Mouse (Mus musculus) CH12F3 (cell line): ENCODE measurements around the gene Lrrc4.

Source experiments
- in situ Hi-C: fragments of 300-500 bp; cut with MboI; formaldehyde crosslinking; loops from 2 replicates; pipeline ENCODE4 v1.14.3; 2020; ENCODE audit warnings: low sequenced_read_pairs

The Lrrc4 gene

GRCm38 (mm10) chr6:28681521-28682457 lies 149.8 kb downstream of the Lrrc4 start:
- in situ Hi-C loops = no loop called here

DNA sequence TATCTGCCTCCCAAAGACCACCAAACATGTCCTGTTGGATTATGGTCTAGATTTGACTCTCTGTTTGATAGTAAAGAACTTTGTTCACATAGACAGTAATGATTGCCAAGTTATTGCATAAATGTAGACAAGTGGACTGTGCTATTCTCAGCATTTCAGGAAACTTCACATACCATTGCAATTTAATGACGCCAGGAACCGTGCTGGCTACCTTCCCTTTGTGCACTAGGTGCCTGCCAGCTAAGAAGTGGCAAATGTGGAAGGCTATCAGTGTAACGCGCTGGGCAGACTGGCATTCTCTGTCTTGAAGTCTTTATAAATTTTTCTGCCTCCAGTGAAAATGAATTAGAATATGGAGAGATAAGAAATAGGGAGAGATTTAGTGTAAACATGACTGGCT lies 151.0 kb downstream of the Lrrc4 start:
- in situ Hi-C loops = no loop called here

DNA sequence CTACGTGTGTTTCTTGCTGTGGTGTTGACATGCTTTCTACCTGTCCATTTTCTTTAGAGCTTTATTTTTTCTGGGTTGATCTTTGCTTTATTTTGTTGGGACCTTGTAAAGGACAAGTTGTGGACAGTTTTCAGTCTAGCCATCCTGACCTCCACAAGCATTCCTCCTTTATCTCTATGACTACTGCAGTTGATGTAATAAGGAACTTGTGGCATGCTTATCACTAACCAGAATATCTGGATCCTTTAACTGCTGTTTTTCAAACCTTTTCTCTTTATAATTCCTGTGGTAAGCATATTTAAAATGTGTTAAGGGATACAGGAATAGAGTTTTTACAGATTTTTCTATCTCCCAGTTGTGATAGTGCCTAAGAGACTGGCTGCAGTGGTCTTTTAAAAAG lies 152.7 kb downstream of the Lrrc4 start:
- in situ Hi-C loops = no loop called here

GRCm38 (mm10) chr6:28674686-28675085 lies 156.9 kb downstream of the Lrrc4 start:
- in situ Hi-C loops = no loop called here

DNA sequence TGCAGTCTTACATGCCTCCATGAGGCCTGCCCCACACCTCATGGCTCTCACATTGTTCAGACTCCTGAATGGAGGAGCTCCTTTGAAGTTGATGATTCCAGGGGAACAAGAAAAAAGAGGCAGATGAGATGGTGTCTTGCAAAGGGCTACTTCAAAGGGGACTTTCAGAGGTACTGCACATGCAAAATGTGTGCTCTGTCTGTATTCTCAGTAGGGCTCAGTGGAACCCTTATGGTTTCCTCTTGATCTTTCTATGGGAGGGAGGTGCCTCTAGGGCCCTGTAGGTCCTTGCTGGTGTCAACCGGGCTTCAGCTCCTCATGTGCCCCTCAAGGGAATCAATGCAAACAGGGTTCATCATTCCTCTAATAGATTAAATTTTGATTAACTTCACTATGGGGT lies 159.2 kb downstream of the Lrrc4 start:
- in situ Hi-C loops = no loop called here

- in situ Hi-C loops = no loop called here
Measured at GRCm38 (mm10) chr6:28669251-28669650, 162.3 kb downstream of the Lrrc4 start.

GRCm38 (mm10) chr6:28667586-28667985 lies 164.0 kb downstream of the Lrrc4 start:
- in situ Hi-C loops = no loop called here

GRCm38 (mm10) chr6:28664716-28665115 lies 166.8 kb downstream of the Lrrc4 start:
- in situ Hi-C loops = no loop called here

- in situ Hi-C loops = no loop called here
Measured at GRCm38 (mm10) chr6:28663670-28664069, 167.9 kb downstream of the Lrrc4 start.

DNA sequence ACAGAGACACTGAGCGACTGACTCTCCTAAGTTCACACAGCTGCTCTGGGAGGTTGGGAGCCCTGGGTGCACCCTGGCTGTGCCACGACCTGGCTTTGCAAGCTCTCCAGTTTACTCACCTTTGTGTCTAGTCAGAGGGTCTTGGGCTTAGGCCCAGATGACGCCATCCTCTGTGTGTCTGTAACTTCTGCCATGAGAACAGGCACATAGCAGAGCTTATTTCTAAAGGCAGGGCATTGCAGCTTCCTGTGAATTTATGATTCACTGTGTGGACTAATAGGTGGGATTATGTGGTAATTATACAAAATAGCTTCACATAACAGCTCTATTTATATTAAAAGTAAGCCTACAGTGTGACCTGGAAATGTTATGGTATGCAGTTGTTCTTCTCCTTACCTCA lies 168.5 kb downstream of the Lrrc4 start:
- in situ Hi-C loops = no loop called here

GRCm38 (mm10) chr6:28656511-28656910 lies 175.0 kb downstream of the Lrrc4 start:
- in situ Hi-C loops = no loop called here

- in situ Hi-C loops = no loop called here
Measured at GRCm38 (mm10) chr6:28645231-28645630, 186.3 kb downstream of the Lrrc4 start.

DNA sequence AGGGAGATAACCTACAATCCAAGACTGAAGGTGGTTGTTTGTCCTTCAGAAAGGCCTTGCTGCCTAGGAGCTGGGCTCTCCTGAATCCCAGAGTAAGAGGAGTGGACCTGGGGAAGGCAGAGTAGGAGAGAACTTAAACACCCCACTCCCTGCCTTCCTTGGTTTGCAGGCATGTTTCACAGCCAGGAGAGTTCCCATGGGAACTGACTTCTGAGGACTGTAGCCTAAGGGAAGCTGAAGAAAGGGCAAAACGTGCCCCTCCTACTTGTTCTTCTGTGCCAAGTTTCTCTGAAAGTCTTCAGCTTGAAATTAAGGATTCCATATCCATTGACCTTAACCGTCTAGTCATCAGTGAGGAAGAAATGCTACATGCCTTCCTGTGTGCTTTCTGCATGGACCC lies 188.6 kb downstream of the Lrrc4 start:
- in situ Hi-C loops = no loop called here

GRCm38 (mm10) chr6:28640088-28640487 lies 191.5 kb downstream of the Lrrc4 start:
- in situ Hi-C loops = no loop called here

DNA sequence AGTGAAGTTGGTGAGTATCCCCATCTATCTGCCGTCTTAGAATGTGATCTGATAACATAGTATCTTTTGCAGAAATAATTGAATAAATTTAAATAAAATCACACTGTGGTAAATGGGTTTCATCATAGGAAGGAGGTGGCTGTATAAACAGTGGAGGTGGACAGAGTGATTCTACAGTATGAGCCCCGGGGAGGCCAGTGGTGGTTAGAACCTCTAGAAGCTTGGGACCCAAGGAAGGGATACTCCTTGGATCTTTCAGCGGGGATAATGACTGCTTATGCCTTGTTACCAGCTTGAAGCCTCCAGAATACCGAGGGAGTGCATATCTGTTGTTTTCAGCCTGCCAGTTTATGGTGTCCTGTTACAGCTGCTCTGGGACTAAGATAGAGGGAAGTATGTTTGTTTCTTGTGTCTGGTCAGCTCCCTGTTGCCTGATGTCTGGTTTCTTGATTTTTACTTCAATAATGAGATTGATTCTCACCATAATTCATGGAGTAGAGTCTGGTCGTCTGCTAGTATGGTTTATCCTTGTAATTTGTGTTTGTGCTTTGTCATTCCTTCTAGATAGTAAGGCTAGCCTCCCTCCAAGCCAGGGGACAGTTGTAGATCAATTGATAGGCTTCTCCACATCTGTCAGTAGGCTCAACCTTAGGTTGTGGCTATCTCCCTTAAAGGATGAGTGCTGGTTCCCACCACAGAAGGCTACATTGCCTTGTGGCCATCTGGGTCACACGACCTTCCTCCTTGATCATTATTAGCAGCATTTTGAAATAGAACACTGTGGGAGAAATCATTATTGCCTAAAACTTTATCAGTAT lies 195.8 kb downstream of the Lrrc4 start:
- in situ Hi-C loops = no loop called here

- in situ Hi-C loops = no loop called here
Measured at GRCm38 (mm10) chr6:28635092-28635491, 196.5 kb downstream of the Lrrc4 start.

DNA sequence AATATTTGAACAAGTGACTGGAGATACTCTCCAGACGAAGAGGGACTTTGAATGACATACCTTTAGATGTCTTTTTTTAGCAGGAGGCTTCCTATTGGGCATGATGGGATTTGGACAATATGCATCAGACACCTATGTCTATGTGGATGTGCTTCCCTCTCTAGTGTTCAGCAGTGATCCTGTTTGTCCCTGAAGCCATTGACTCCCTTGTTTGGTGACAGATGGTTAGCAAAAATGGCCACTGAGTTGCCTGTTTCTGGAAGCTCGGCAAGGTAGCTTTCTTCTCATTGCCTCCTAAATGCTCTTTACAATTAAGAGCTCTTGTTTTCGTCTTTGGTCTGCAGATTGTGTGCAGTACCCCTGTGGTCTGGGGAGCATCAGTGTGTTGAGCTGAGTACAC lies 197.9 kb downstream of the Lrrc4 start:
- in situ Hi-C loops = no loop called here

- in situ Hi-C loops = no loop called here
Measured at GRCm38 (mm10) chr6:28633120-28633519, 198.4 kb downstream of the Lrrc4 start.

DNA sequence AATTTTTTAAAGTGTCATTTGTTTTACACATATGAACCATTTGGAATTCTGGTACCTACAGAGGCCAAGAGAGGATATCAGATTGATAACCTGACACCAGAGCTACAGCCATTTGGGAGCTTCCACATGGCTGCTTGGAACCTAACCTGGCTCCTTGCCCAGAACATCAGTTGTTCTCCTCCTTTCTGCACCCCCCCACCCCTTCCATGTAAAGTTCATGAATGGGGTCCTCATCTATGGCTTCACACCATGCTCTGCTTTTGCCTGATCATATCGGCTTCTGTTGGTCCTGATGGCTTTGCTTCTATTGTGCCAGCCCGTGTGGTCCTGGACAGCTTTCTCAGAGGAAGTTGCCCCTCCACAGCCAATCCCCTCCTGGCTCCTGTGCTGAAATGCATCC lies 200.6 kb downstream of the Lrrc4 start:
- in situ Hi-C loops = no loop called here

- in situ Hi-C loops = no loop called here
Measured at GRCm38 (mm10) chr6:28629866-28630265, 201.7 kb downstream of the Lrrc4 start.

- in situ Hi-C loops = no loop called here
Measured at GRCm38 (mm10) chr6:28628408-28628807, 203.1 kb downstream of the Lrrc4 start.

GRCm38 (mm10) chr6:28622963-28623362 lies 208.6 kb downstream of the Lrrc4 start:
- in situ Hi-C loops = no loop called here
